Comparison of ENCODE assay signal across 8 mouse cellular contexts in the genomic region with DNA sequence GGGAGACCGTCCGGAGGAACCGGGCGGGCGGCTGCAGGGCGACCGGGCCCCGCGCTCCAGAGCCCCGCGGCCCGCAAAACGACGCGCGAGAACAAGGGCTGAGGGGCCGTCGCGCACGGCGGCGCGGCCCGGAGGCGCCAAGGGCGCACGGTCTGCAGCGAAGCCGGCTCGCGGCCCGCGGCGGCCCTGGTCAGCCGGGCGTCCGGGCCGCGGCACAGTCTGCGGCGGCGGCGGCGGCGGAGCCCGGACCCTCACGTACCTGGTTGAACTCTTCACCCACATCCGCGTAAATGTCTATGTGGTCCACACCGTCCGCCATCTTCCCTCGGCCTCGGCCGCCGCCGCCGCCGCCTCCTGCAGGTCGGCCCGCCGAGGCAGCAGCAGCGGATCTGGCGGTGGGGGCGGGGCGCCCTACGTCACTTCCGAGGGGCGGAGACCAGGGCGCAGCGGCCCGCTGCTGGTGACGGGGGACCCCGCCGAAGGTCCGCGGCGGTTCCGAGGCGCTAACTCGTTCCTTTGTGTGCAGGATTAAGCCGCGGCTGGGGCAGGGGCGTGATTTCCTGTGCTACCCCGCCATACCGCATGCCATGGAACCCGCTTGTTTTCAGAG. TPM values are rescaled to one million over a fixed set of nuclear protein-coding genes. Genes with fewer than 3 reads are reported as not detected.
DNase-seq lines count a peak whose midpoint lies in the region; ATAC-seq and TF ChIP-seq lines count a peak whose summit lies in the region.

No protein-coding gene starts in this region.

- DNase-seq in ES-E14 (ENCODE audit: low read depth, low spot score): peak; percentile 83
- DNase-seq in cerebellum, adult 11 months: peak; percentile 94
- DNase-seq in forebrain, embryonic 14.5 days (ENCODE audit: low spot score): peak; percentile 98
- peak; percentile 99 for DNase-seq in heart, postnatal 14 days
- peak; percentile 93 for DNase-seq in layer of hippocampus, adult 11-12 months (ENCODE audit: low spot score)
- DNase-seq in liver, postnatal 0 days: peak; percentile 96
- DNase-seq in telencephalon, adult 2 months (ENCODE audit: low read depth, low spot score): peak; percentile 73

- H3K27me3 ChIP-seq in forebrain, embryonic 14.5 days (replicated peaks; ENCODE audit: control insufficient read depth, insufficient read depth, low read length): no peaks in the 10 kb centered on the region
- H3K27me3 ChIP-seq in liver, postnatal 0 days (ENCODE audit: insufficient read depth, low read length): no peaks in the 10 kb centered on the region
- no peaks in the 10 kb centered on the region for H3K27me3 ChIP-seq in neural tube, embryonic 13.5 days

- H3K4me3 ChIP-seq in ES-E14 (ENCODE audit: insufficient read depth in 1 of 2, low read depth in 1 of 2, low read length in 2 of 2, poor library complexity in 1 of 2, severe bottlenecking in 1 of 2): peak overlapping the region; percentile 78 to 98
- H3K4me3 ChIP-seq in forebrain, embryonic 14.5 days (ENCODE audit: low read depth, low read length): peak overlapping the region; percentile 100
- peak overlapping the region; percentile 92 for H3K4me3 ChIP-seq in liver, postnatal 0 days (ENCODE audit: low read depth, low read length)
- peak overlapping the region; percentile 97 for H3K4me3 ChIP-seq in neural tube, embryonic 13.5 days

- H3K27ac ChIP-seq in ES-E14 (ENCODE audit: insufficient read depth, low read depth, low read length, poor library complexity, severe bottlenecking): peak overlapping the region; percentile 73
- peak overlapping the region; percentile 94 for H3K27ac ChIP-seq in forebrain, embryonic 14.5 days (ENCODE audit: low read depth, low read length)
- peak overlapping the region; percentile 89 for H3K27ac ChIP-seq in liver, postnatal 0 days (ENCODE audit: low read depth)
- peak overlapping the region; percentile 97 for H3K27ac ChIP-seq in neural tube, embryonic 13.5 days (replicated peaks)

- H3K4me2 ChIP-seq in forebrain, embryonic 14.5 days (ENCODE audit: low read length): peak overlapping the region; percentile 67
- H3K4me2 ChIP-seq in liver, postnatal 0 days (ENCODE audit: low read depth, low read length): peak overlapping the region; percentile 87
- H3K4me2 ChIP-seq in neural tube, embryonic 13.5 days: peak overlapping the region; percentile 71

- TF ChIP-seq EP300 in liver, postnatal 0 days (IDR thresholded peaks at IDR 0.05; ENCODE audit: low read depth): no peak; the same call in 1 of the 2 replicates

- H3K36me3 ChIP-seq in ES-E14 (ENCODE audit: control insufficient read depth, insufficient read depth, low read length, poor library complexity, severe bottlenecking): no peaks in the 10 kb centered on the region
- 0 out of 2 replicates have a peak, but pooled peaks cover 3% of the 10 kb centered on the region for H3K36me3 ChIP-seq in forebrain, embryonic 14.5 days (ENCODE audit: control insufficient read depth, insufficient read depth, low read length)
- no peaks in the 10 kb centered on the region for H3K36me3 ChIP-seq in liver, postnatal 0 days (replicated peaks; ENCODE audit: insufficient read depth, low read length)
- H3K36me3 ChIP-seq in neural tube, embryonic 13.5 days: no peaks in the 10 kb centered on the region

- WGBS in forebrain, embryonic 14.5 days: under 1% methylated on average over 57 of the region's 86 CpGs
- WGBS in liver, postnatal 0 days (ENCODE audit: insufficient replicate concordance): under 1% methylated on average over 53 of the region's 86 CpGs
- under 1% methylated on average over 55 of the region's 86 CpGs for WGBS in neural tube, embryonic 13.5 days

- intact Hi-C loops in heart, postnatal 14 days (cut with DNase I): no loop called here

- no peaks in the 10 kb centered on the region for H3K9me3 ChIP-seq in ES-E14 (ENCODE audit: control insufficient read depth, insufficient read depth, low read depth, low read length)
- no peaks in the 10 kb centered on the region for H3K9me3 ChIP-seq in forebrain, embryonic 14.5 days (replicated peaks; ENCODE audit: control insufficient read depth, low read length)
- H3K9me3 ChIP-seq in liver, postnatal 0 days (ENCODE audit: low read length): no peaks in the 10 kb centered on the region
- H3K9me3 ChIP-seq in neural tube, embryonic 13.5 days: no peaks in the 10 kb centered on the region

- H3K4me1 ChIP-seq in ES-E14 (ENCODE audit: control insufficient read depth in 2 of 2, insufficient read depth in 2 of 2, low read length in 2 of 2, poor library complexity in 1 of 2): peaks cover 2 to 5% of the 10 kb centered on the region in 2 experiments; a peak in 1 of 4 replicates
- H3K4me1 ChIP-seq in forebrain, embryonic 14.5 days (ENCODE audit: control insufficient read depth, insufficient read depth, low read length): peaks cover 7% of the 10 kb centered on the region
- H3K4me1 ChIP-seq in liver, postnatal 0 days (ENCODE audit: insufficient read depth): peaks cover 14% of the 10 kb centered on the region
- peaks cover 24% of the 10 kb centered on the region for H3K4me1 ChIP-seq in neural tube, embryonic 13.5 days (replicated peaks)

- peak overlapping the region; percentile 90 for H3K9ac ChIP-seq in ES-E14 (ENCODE audit: insufficient read depth, low read depth, low read length, poor library complexity, severe bottlenecking)
- peak overlapping the region; percentile 99 for H3K9ac ChIP-seq in forebrain, embryonic 14.5 days (ENCODE audit: low read length)
- H3K9ac ChIP-seq in liver, postnatal 0 days (replicated peaks): peak overlapping the region; percentile 92
- H3K9ac ChIP-seq in neural tube, embryonic 13.5 days: peak overlapping the region; percentile 100

- in situ Hi-C loops in ES-E14 (cut with MboI; ENCODE audit: low sequenced_read_pairs in 2 of 2, unreplicated experiment in 2 of 2): no loop called here

- peak; percentile 98 for ATAC-seq in forebrain, embryonic 14.5 days
- peak; percentile 94 for ATAC-seq in liver, postnatal 0 days
- peak; percentile 98 for ATAC-seq in neural tube, embryonic 13.5 days (ENCODE audit: low read depth)

- peak; percentile 24; the same call in 1 of the 2 replicates for TF ChIP-seq CTCF in liver, postnatal 0 days (IDR thresholded peaks at IDR 0.05; ENCODE audit: low read depth)

TF ChIP-seq in ES-E14, 5 proteins besides CTCF, POLR2A, EP300 and RAD21:
- TF ChIP-seq HCFC1 (IDR thresholded peaks at IDR 0.05; ENCODE audit: borderline replicate concordance, insufficient read depth, low read length) (peak; percentile 67), ZC3H11A (IDR thresholded peaks at IDR 0.05; ENCODE audit: borderline replicate concordance, low read depth, low read length) (no peak)

RNA-seq across cellular contexts. Expression of a gene that starts 3.1 kb away (rescaled TPM):
- total RNA-seq in ES-E14 (2012; rRNA removed): 116 and 129 TPM in 2 replicates
- 188 and 232 TPM in 2 replicates for polyA plus RNA-seq in forebrain, embryonic 14.5 days (2014; fragmentation: Nextera tagmentation; extraction: Ambion mirVana)
- total RNA-seq in heart, postnatal 14 days (2021): 10 to 100 TPM; 43.6 to 43.8 TPM
- polyA plus RNA-seq in liver, postnatal 0 days (2015; fragmentation: Nextera tagmentation; extraction: Ambion mirVana): 34.4 and 38.6 TPM in 2 replicates
- polyA plus RNA-seq in neural tube, embryonic 13.5 days (2015; fragmentation: Nextera tagmentation; extraction: Ambion mirVana): 144 and 167 TPM in 2 replicates

Comparison
In these comparisons a context has a peak if more than half of its experiments do, and no peak if none do; other contexts are left out.
1. Peak in every context shown above with its lines: DNase-seq, ATAC-seq, H3K4me3 ChIP-seq and H3K27ac ChIP-seq.